Mouse (Mus musculus): Measurements from ENCODE around the gene Ppfia1.

Ppfia1 gene

DNA sequence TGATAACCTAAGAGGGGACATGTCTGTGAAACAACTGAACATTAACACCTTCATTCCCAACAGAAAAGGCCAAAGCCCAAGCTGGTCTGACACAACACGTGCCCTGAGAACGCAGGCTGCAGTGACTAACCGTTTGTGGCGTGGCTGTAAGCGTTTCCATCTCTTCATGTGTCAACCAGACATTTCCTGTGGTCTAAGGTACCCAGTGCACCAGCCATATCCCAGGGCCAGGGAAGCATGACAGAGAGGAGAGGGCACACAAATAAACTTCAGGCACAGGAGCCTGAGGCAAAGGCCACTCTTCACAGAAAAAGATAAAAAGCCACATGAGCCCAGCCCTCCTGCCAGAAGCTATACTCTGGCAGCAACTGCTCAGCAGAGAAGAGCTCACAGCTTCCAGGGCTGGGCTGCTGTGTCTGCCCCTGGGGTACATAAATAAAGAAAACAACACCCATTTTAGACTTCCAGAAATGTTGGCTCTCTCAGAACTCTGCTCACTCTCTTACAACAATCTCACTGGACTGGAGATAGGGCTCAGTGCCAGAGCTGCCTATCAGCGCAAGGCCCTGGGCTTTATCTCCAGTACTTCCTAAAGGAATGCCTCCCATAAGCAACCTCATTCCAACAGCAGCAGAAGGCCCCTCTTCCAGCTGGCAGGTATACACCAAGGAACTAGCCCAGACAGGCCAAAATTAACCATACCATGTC is 64.3 kb downstream of the Ppfia1 start:
- DNase-seq (ENCODE audit: low read depth), result no peak

DNA sequence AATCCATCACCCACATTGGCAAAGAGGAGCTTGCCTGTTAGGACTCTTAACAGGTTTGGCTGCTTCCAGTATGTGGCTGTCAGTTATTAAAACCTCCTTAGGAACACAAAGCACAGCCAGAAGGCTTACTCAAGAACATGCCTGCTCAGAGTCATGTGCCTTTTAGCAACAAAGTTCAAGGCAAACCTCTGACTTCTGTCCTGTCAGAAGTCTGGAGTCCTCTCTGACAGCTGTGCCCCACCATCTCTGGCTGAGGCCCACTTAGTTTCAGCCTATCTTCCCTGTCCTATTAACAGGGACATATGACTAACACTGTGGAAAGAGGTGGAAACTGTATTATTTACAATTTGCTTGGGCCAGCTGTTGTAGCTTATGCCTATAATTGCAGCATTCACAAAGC is 73.2 kb downstream of the Ppfia1 start:
- DNase-seq (ENCODE audit: low read depth), result no peak

DNA sequence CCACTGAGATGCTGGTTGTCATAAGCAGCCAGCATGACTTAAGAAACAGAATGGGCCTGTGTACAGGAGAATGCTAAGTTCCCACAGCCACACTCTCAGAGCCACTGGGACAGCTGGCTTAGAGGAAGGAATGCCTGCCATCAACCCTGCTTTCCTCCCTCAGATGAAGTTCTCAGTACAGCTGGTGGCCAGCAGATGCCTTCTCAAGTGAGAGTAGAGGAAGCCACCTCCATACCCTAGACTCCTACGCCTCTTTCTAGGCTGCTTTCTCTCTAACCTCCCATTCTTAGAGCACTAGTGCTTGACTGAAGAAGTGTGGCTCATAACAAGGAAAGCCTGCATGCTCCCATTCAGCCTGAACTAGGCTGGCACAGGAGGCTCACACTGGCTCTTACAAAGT is 74.0 kb downstream of the Ppfia1 start:
- no peak for DNase-seq (ENCODE audit: low read depth)

DNA sequence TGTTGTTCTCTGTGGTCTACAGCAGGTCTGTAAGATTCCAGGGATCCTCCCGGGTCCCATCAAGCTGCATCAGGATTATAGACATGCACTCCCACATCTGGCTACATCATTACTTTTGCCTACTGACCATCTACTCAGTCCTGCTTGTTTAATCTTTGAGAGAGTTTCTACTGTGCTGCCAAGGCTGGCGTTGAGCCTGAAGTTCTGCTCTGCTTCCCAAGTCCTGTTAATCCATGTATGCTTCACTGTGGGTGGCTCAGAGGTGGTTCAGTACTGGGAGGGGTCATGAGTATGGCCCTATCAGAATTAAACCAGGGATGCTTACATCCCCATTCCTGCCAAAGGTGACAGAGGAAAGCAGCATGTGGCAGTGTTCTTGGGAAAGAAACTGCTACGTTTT is 77.8 kb downstream of the Ppfia1 start:
- DNase-seq (ENCODE audit: low read depth), result no peak

DNA sequence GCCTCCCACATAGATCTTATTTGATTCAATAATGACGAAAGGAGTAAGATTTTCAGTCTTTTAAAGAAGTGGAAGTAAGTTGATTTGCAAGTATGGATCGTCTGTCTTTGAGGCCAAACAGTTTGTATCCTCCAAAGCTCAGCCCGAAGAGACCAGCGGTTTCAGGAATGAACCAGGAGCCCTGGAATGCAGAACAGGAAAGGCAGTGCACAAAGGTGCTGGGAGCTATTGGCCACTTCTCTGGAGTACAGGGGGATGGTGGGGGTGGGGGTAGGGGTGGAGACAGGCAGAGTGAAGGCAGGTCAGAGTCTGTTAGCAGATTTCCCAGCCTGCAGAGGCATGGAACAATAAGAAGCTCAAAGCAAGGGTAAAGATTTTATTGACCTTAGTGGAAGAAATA is 80.0 kb downstream of the Ppfia1 start:
- no peak for DNase-seq (ENCODE audit: low read depth)

DNA sequence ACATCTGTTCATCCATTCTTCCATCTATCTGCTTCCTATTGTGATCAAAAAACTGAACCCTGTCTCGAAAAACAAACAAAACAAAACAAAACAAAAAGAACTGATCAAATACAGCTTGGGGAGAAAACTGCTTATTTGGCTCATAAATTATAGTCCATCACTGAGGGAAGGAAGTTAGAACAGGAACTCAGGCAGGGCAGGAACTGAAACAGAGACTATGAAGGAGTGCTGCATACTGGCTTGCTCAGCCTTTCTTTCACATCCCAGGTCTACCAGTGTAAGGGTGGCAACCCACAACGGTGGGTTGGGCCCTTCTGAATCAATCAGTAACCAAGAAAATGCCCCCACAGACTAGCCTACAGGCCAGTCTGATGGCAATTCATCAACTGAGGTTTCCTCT is 82.4 kb downstream of the Ppfia1 start:
- no peak for DNase-seq (ENCODE audit: low read depth)

GRCm38 (mm10) chr7:144470545-144471059 is 82.9 kb downstream of the Ppfia1 start, which contains the start of gene Cttn:
TSS of gene Cttn (minus strand) at chr7:144471009.
- DNase-seq (ENCODE audit: low read depth), result peak; percentile 48

DNA sequence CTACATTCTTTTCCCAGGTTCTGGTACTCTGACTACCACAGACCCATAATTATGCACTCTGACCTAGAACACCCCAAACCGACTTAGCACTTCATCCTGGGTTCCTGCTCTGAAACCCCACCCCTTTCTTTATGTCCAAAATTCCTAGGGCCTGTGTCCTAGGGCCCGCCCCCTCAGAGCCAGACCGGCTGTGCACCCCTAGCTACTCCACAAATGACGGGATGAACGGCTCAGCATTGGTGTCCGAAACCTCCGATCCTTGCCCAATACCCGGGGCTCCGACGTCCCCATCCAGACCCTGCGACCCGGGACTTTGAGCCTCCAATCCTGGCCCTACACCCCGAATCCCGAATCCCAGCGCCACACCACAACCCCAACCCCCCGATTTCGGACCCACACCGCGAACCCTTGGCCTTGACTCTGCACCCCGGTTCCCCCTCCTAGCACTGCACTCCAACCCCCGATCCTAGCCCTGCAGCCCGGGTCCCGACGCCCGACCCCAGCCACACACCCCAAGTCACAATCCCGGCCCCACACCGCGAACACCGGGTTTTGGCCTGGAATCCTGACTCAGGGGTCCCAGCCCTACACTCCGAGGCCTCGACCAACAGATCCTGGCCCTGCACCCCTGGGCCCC is 83.5 kb downstream of the Ppfia1 start:
- no peak for DNase-seq (ENCODE audit: low read depth)

- DNase-seq (ENCODE audit: low read depth), result no peak
Measured at GRCm38 (mm10) chr7:144469181-144469641, 84.3 kb downstream of the Ppfia1 start.

DNA sequence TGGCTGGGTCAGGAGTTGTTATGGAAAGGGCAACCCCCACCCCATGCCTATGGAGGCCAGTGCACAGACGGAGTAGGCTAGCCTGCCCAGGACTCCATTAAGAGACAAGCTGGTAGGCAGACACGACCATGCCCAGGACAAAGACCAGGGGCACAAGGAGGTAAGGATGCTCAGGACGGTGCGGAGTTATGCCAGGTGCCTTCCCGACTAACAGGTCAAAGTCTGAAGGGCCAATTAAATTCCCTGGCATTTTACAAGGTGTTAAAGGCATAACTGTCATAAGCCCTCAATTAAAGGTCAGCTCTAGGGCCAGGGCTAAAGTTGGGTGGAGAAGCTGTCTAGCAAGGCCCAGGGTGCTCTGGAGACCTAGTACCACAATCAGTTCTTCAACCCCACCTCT is 84.8 kb downstream of the Ppfia1 start:
- DNase-seq (ENCODE audit: low read depth), result no peak

GRCm38 (mm10) chr7:144462577-144462976 is 91.0 kb downstream of the Ppfia1 start:
- DNase-seq (ENCODE audit: low read depth), result no peak

DNA sequence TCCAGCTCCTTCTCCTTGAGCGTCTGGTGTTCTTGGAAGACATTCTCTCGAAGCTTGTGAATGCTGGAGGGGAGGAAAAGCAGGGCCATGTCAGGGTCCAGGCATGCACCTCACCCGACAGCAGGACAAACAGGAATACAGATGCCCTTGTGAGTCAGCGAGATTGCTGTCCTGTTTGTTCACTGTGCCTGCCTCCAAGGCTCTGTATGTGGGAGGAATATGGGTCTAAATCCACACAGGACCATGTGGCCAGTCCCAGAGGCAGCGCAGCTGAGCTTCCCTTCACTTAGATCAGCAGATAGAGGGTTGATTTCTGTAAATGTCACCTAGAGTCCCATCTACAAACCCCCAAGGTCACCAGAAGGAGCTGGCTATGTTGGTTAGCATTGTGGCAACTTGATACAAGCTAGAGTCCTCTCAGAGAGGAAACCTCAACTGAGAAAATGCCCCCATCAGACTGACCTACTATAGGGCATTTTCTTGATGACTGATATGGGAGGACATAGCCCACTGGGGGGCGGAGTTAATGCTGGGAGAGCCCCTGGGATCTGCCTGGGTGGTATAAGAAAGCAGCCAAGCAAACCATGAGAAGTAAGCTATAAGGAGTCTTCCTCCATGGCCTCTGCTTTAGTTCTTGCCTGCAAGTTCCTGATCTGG is 92.2 kb downstream of the Ppfia1 start:
- no peak for DNase-seq (ENCODE audit: low read depth)

DNA sequence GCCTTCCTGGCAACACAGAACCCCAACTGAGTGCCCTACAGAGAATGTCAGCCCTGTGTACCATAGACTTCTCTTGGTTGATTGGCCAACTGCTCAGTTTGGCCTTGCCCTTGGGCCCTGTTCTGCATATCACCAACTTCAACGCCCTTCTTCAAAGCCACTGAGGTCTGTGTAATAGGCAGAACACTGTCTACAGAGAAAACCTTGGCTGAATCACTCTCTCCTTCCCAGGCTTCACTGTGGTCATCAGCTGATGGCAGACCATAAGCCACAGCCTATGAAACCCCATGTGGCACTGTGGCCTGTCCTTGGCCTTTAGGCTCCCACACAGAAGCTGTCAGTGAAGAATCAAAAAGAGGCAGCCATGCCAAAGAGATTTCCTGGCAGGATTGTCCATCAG is 94.6 kb downstream of the Ppfia1 start:
- no peak for DNase-seq (ENCODE audit: low read depth)

DNA sequence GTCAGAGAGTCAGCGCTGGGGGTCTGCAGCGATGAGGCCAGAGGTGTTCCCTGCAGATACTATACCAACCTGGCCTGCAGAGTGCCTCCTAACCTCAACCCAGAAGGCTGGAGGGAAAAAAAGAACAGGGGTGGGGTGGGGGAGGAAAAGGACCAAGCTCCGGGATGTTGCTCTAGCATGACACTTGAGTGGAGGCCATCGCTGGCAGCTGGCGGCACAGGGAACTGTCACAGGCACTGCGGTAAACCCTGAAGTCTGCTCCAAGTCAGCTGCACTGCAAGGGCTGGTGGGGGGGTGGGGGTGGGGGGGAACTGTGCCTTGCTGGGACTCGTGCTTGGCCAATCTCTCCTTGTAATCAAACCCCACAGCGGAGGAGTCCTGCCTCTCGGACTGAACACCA is 102.9 kb downstream of the Ppfia1 start:
- DNase-seq (ENCODE audit: low read depth), result no peak

DNA sequence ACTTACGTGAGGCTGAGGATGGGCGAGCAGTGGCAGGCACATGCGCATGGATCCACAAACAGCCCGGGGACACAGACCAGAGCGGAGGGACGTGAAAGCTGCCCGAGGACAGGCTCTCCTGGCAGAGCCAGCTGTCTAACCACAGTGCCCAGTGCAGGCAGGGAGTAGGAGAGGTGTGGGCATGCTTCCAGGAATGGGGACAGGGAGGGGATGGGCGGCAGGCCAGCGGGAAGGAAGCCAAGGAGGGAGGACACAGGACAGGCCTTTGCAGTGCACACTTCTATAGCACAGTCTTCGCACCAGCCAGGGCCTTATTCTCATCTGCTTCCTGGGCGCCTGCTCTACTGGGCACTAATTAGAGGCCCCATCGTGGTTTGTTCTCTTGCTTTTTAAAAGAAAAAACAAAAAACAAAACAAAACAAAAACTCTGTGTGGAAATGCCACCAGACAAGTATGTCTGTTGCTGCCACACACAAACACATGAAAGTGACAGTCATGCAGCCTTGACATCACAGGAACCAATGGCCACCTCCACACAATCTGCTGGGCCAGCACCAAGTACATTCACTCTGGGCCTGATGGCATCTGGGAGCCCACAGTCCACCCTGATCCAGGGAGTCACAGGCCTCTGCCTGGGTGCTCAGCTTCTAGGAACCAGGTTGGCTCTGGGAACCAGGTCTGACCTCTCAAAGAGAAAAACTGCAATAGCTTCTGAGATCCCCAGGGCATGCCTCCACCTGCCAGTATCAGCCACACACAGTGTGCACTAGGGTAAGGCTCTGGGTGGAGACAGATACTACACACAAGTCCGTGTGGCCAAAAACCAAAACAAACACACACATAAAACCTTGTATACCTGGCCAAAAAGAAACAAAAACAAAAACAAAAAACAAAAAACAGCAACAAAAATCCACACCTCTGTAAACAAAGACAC is 103.6 kb downstream of the Ppfia1 start:
- no peak for DNase-seq (ENCODE audit: low read depth)

GRCm38 (mm10) chr7:144448186-144448585 is 105.3 kb downstream of the Ppfia1 start:
- DNase-seq (ENCODE audit: low read depth), result no peak

- no peak for DNase-seq (ENCODE audit: low read depth)
Measured at GRCm38 (mm10) chr7:144447146-144447545, 106.4 kb downstream of the Ppfia1 start.

DNA sequence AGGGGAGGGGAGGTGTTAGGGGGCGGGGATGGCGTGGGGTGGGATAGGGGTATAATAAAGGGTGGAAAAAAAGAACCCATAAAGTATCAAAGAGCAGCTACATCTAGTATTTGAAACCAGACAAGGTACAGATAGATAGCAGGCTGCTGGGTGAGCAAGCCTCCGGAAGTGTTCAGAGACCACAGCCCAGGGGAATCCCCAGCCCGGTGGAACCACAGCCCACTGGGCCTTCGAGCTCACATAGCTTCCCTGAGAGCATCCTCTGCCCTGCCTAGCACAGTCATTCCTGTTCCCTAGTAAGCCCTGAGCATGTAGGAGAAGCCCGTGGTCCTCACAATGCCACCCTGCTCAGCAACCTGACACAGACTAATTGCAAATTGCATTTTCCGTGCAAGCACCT is 108.7 kb downstream of the Ppfia1 start:
- DNase-seq (ENCODE audit: low read depth), result no peak

DNA sequence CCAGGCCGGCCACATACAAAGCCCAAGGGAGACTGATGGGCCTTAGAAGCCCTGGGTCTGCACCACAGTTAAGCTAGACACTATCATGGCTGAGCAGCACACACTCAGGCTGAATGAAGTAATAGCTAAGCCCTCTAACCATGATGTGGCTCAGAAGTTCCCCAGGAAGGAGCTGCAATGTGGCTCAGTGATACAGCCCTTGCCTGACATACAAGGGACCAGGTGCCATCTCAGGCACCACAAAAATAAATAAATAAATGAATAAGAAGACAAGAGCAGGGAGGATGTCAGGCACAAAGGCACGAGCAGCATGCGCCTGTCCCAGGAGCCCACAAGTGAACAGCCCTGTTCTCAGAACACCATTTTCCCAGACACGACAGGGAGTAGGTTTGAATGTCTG is 111.6 kb downstream of the Ppfia1 start:
- no peak for DNase-seq (ENCODE audit: low read depth)

- no peak for DNase-seq (ENCODE audit: low read depth)
Measured at GRCm38 (mm10) chr7:144441466-144441865, 112.1 kb downstream of the Ppfia1 start.

DNA sequence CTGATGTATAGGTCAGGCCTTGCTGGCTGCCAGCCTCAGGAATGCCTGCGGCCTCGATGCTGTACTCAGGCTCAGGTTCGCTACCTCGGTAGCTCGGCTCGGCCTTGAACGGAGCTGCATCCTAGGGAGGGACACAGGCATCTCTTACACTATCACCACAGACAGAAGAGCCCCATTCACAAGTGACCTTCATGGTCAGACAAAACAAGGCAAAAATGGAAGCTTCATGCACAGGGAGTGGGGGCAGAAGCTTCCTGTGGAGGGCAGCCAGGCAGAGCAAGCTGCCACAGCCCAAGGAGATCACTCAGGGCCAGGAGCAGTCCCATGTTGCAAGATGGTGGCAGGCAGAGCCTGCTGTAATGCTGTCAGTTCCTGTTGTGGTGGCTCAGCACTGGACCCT is 114.7 kb downstream of the Ppfia1 start:
- DNase-seq (ENCODE audit: low read depth), result no peak

DNA sequence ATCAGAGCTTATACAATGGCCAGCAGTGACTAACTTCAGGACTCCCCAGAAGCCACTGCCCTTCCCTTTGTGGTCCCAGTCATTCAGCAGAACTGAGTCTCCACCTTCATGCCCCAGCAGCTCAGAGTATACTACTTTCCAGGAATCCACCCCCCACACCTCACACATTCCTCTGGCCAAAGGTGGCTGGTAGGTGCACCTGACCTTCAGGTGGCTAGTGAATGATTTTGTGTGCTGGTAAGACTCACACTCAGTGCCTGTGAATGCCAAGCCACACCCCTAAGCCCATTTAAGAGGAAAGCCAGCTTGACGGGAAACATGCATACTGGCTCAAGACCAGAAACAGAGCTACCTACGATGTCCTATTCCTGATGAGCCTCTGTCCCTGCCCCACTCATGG is 120.6 kb downstream of the Ppfia1 start:
- no peak for DNase-seq (ENCODE audit: low read depth)
